ENCODE assay signal across 8 mouse cellular contexts in genomic region chr2:6674401-6674800, GRCm38 (mm10).
"Had no signal": no experiment of that assay in that cellular context is flagged by ENCODE, and none has a peak within 500 bp of the region (broad histone marks: within the 10 kb centered on the region; RNA-seq: fewer than 3 reads in every experiment).

No protein-coding gene starts in this region.

- DNase-seq: kidney, postnatal 10 days; kidney, postnatal 4 days; liver; liver, embryonic 13.5 days; liver, postnatal 0 days; thymus, adult 2 months; thymus, postnatal 25 days had no signal

- ATAC-seq: intestine, embryonic 16.5 days; liver, postnatal 0 days had no signal
